Mouse (Mus musculus) megakaryocyte-erythroid progenitor cell, adult 5-6 weeks (primary cell): Measurements from ENCODE around the gene Smim9. TPM values are rescaled to one million over a fixed set of nuclear protein-coding genes. Genes with fewer than 3 reads are reported as not detected.

Source experiments
- total RNA-seq, 2 experiments: library from RNA; stranded (forward) in 1 of 2; stranded (reverse) in 1 of 2; fragments of 200-1000, 215-1000 nt in 1 of 2; fragments of >200 nt in 1 of 2; fragmentation: Nextera tagmentation in 1 of 2; gene quantifications; 2 replicates each; pipeline ENCODE4 v1.2.3; 2014 to 2017

Smim9 gene
- total RNA-seq, 2 experiments from 2014 or later = not detected

Other genes starting within 250 kb of the Smim9 start
- 2.6 and 8.9 TPM in 2 replicates for gene Gab3, start 78.3 kb downstream of the Smim9 start, total RNA-seq (2014; fragmentation: Nextera tagmentation)
- 3.1 and 3.3 TPM in 2 replicates for gene Gab3, start 78.3 kb downstream of the Smim9 start, total RNA-seq (2017)
- gene Dkc1, start 67.9 kb downstream of the Smim9 start, total RNA-seq (2014; fragmentation: Nextera tagmentation) = 191 and 232 TPM in 2 replicates
- 488 and 519 TPM in 2 replicates for gene Dkc1, start 67.9 kb downstream of the Smim9 start, total RNA-seq (2017)
- 43.9 and 57.5 TPM in 2 replicates for gene Mpp1, start 32.8 kb downstream of the Smim9 start, total RNA-seq (2014; fragmentation: Nextera tagmentation)
- 66.4 and 68.1 TPM in 2 replicates for gene Mpp1, start 32.8 kb downstream of the Smim9 start, total RNA-seq (2017)
- 37.4 and 60.3 TPM in 2 replicates for gene Fundc2, start 218.6 kb upstream of the Smim9 start, total RNA-seq (2014; fragmentation: Nextera tagmentation)
- gene Fundc2, start 218.6 kb upstream of the Smim9 start, total RNA-seq (2017) = 76.6 and 114 TPM in 2 replicates
- 3.1 and 7.6 TPM in 2 replicates for gene F8, start 218.8 kb upstream of the Smim9 start, total RNA-seq (2014; fragmentation: Nextera tagmentation)
- 1.7 and 2.2 TPM in 2 replicates for gene F8, start 218.8 kb upstream of the Smim9 start, total RNA-seq (2017)